Mouse (Mus musculus): ENCODE results near the gene Ndufs3.

- TF ChIP-seq CTCF (IDR thresholded peaks at IDR 0.05; ENCODE audit: low read depth), result no peak
- no peak for TF ChIP-seq EP300 (IDR thresholded peaks at IDR 0.05; ENCODE audit: low read depth)
These were observed 56.3 kb downstream of the Ndufs3 start for GRCm38 (mm10) chr2:90848331-90848730.

All from liver, embryonic 14.5 days (tissue).